Mouse (Mus musculus): ENCODE measurements around the gene Msh5. TPM values are rescaled to one million over a fixed set of nuclear protein-coding genes. Genes with fewer than 3 reads are reported as not detected.
"Not testable (repeated sequence)": the region's sequence is repeated elsewhere in the genome, so short reads cannot be mapped to it uniquely, and the experiment has no call there.

Msh5 gene
- polyA plus RNA-seq, 1 experiment from 2014 or later: 4.5 TPM

- no peak overlapping the region for H3K4me2 ChIP-seq
Observed at GRCm38 (mm10) chr17:35016791-35017705, 29.5 kb downstream of the Msh5 start.

GRCm38 (mm10) chr17:35016376-35016775 lies 30.2 kb downstream of the Msh5 start, which contains the start of gene Vwa7:
Gene Vwa7, plus strand, starts transcription at chr17:35016579.
- peak; percentile 71 for ATAC-seq
- H3K4me1 ChIP-seq: peaks cover 11% of the 10 kb centered on the region

More at GRCm38 (mm10) chr17:35016791-35017705, 29.5 kb downstream of the Msh5 start:
- H3K4me3 ChIP-seq: no peak overlapping the region
- 0 out of 2 replicates have a peak, but pooled peaks have one; percentile 3 for ATAC-seq
- WGBS: 77% methylated on average over 10 of the region's 10 CpGs
- H3K9ac ChIP-seq: peak overlapping the region; percentile 46
- peak overlapping the region; percentile 44 for H3K27ac ChIP-seq
- H3K4me1 ChIP-seq: peaks cover 14% of the 10 kb centered on the region
- no peaks in the 10 kb centered on the region for H3K9me3 ChIP-seq (replicated peaks)
- no peaks in the 10 kb centered on the region for H3K27me3 ChIP-seq
- peaks cover 58% of the 10 kb centered on the region for H3K36me3 ChIP-seq (ENCODE audit: poor library complexity, severe bottlenecking)

DNA sequence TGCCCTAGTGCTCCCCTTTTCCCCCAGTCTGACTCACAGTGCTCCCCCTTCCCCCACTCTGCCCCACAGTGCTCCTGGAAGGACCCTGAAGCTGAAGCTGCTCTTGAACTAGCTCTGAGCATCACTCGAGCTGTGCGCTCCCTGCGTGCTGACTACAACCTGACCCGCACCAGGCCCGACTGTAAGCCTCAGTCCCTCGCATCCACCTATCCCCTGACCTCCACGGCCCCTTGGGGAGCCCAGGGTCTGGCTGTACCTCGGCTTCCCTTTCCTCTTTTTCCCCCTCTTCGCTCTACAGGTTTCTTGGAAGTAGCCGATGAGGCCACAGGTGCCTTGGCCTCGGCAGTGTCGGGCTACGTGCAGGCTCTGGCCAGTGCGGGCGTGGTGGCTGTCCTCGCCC lies 31.2 kb downstream of the Msh5 start:
- H3K36me3 ChIP-seq (ENCODE audit: poor library complexity, severe bottlenecking): peaks cover 76% of the 10 kb centered on the region
- no peak overlapping the region for H3K27ac ChIP-seq
- H3K4me2 ChIP-seq: no peak overlapping the region
- no peak for ATAC-seq
- H3K27me3 ChIP-seq: no peaks in the 10 kb centered on the region
- 0 out of 2 replicates have a peak overlapping the region, but pooled peaks have one; percentile 18 for H3K9ac ChIP-seq
- WGBS: 91% methylated on average over 16 of the region's 16 CpGs
- no peaks in the 10 kb centered on the region for H3K9me3 ChIP-seq (replicated peaks)
- H3K4me3 ChIP-seq: no peak overlapping the region
- H3K4me1 ChIP-seq: peaks cover 9% of the 10 kb centered on the region

More at GRCm38 (mm10) chr17:35016376-35016775, 30.2 kb downstream of the Msh5 start, which contains the start of gene Vwa7:
- Histone ChIP-seq H3K4me2 (0 out of 2 replicates have a peak within 1 kb of the TSS, but pooled peaks have one; percentile 10), H3K27ac (peak within 1 kb of the TSS; percentile 44), H3K9me3 (replicated peaks) (no peaks in the 10 kb centered on the region), H3K27me3 (no peaks in the 10 kb centered on the region), H3K9ac (peak within 1 kb of the TSS; percentile 46), H3K4me3 (no peak within 1 kb of the TSS), H3K36me3 (ENCODE audit: poor library complexity, severe bottlenecking) (peaks cover 65% of the 10 kb centered on the region)
- 38% methylated on average over 12 of the region's 12 CpGs for WGBS

DNA sequence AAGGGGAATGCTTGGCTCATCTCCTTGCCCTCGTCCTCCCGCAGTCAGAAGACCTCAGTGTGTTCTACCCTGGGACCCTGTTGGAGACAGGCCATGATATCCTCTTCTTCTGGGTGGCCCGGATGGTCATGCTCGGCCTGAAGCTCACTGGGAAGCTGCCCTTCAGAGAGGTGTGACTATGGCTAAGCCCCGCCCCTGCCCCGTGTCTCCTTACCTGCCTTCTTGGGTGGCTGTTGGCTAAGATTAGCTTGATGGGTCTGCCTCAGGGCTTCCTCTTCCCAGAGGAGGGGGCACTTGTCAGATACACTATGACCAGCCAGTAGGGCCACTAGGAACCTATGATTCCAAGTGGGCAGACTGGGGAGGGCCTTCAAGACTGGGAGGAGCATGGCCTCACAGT lies 33.3 kb downstream of the Msh5 start:
- no peak overlapping the region for H3K4me3 ChIP-seq

DNA sequence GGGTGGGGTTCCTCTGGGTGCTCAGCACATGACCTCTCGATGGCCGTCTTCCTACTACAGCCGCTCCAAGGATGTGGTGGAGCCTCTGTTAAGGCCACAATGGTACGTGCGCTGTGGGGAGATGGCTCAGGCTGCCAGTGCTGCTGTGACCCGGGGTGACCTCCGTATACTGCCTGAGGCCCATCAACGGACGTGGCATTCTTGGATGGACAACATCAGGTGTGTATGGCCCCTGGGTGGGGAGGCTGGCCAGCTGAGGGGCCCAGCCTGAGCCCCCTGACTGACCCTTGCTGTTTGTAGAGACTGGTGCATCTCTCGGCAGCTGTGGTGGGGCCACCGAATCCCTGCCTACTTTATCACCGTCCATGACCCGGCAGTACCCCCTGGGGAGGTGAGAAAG lies 34.1 kb downstream of the Msh5 start:
- Histone ChIP-seq H3K4me3 (no peak overlapping the region), H3K4me1 (peaks cover 9% of the 10 kb centered on the region), H3K4me2 (no peak overlapping the region), H3K9ac (no peak overlapping the region), H3K9me3 (replicated peaks) (no peaks in the 10 kb centered on the region), H3K36me3 (ENCODE audit: poor library complexity, severe bottlenecking) (peaks cover 100% of the 10 kb centered on the region), H3K27ac (no peak overlapping the region), H3K27me3 (no peaks in the 10 kb centered on the region)
- no peak for ATAC-seq
- 93% methylated on average over 13 of the region's 13 CpGs for WGBS

More for the DNA sequence above, 33.3 kb downstream of the Msh5 start:
- H3K9ac ChIP-seq: no peak overlapping the region
- WGBS: 86% methylated on average over 6 of the region's 6 CpGs
- no peak overlapping the region for H3K27ac ChIP-seq
- ATAC-seq: no peak
- H3K9me3 ChIP-seq (replicated peaks): no peaks in the 10 kb centered on the region
- peaks cover 9% of the 10 kb centered on the region for H3K4me1 ChIP-seq
- H3K4me2 ChIP-seq: no peak overlapping the region
- H3K27me3 ChIP-seq: no peaks in the 10 kb centered on the region
- peaks cover 96% of the 10 kb centered on the region for H3K36me3 ChIP-seq (ENCODE audit: poor library complexity, severe bottlenecking)

DNA sequence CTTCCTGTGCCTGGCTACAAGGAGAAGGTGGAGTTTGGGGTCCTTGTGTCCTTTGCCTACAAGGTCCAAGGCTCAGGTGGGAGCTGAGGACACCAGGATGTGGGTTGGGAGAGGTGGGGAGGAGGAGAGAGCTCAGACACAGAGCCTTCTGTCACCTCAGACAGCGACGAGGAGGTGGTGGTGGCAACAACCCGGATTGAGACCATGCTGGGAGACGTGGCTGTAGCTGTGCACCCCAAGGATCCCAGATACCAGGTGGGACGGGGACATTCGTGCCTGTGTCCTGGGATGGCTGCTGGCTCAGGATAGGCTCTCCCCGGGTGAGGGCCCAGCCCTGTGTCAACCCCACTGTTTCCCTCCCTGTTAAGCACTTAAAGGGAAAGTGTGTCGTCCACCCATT lies 35.1 kb downstream of the Msh5 start:
- Histone ChIP-seq H3K4me3 (no peak overlapping the region), H3K36me3 (ENCODE audit: poor library complexity, severe bottlenecking) (peaks cover 99% of the 10 kb centered on the region), H3K9me3 (replicated peaks) (no peaks in the 10 kb centered on the region), H3K4me1 (peaks cover 5% of the 10 kb centered on the region), H3K27ac (no peak overlapping the region), H3K27me3 (no peaks in the 10 kb centered on the region), H3K9ac (no peak overlapping the region), H3K4me2 (no peak overlapping the region)
- no peak for ATAC-seq
- 93% methylated on average over 8 of the region's 8 CpGs for WGBS

DNA sequence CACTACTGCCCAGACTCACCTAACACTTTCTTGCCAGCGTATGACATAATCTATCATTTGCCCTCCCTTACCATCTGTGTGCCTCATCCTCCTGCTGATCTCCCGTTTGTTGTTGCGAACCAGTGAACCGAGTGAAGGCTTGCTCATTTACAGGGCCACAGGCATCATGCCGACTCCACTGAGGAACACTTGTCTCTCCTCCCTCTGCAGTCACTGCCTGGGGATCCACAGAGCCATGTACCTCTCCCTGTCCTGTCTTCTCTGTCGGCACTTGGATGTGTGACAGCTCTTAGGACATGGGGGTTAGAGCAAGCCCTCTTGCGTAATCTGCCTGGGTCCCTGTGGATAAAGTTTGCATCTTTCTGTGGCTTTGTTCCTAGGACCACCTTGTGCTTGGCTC lies 37.0 kb downstream of the Msh5 start:
- Histone ChIP-seq H3K4me1 (no peaks in the 10 kb centered on the region), H3K36me3 (ENCODE audit: poor library complexity, severe bottlenecking) (peaks cover 98% of the 10 kb centered on the region), H3K9ac (no peak overlapping the region), H3K9me3 (replicated peaks) (no peaks in the 10 kb centered on the region), H3K27me3 (no peaks in the 10 kb centered on the region), H3K4me2 (no peak overlapping the region), H3K27ac (no peak overlapping the region), H3K4me3 (no peak overlapping the region)
- ATAC-seq: no peak
- WGBS: 82% methylated on average over 7 of the region's 7 CpGs

- Histone ChIP-seq H3K4me1 (peaks cover 10% of the 10 kb centered on the region), H3K27me3 (no peaks in the 10 kb centered on the region), H3K4me3 (no peak overlapping the region), H3K27ac (no peak overlapping the region), H3K4me2 (no peak overlapping the region), H3K9ac (no peak overlapping the region), H3K36me3 (ENCODE audit: poor library complexity, severe bottlenecking) (peaks cover 84% of the 10 kb centered on the region), H3K9me3 (replicated peaks) (no peaks in the 10 kb centered on the region)
- 96% methylated on average over 7 of the region's 7 CpGs for WGBS
- no peak for ATAC-seq
Observed at GRCm38 (mm10) chr17:35007387-35007991, 39.1 kb downstream of the Msh5 start.

DNA sequence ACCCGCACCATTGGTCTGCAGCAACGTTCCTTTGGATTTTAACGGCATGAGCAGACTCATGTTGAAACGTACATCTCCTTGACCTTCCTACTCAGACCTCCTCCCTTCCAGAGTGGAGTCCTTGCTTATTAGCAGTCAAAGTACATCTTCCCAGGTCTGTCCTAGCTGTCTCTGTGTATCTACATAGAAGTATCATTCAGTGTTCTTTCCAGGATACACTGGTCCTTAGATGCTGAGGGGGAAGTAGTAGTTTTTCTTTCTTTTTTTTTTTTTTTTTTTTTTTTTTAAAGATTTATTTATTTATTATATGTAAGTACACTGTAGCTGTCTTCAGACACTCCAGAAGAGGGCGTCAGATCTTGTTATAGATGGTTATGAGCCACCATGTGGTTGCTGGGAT lies 40.6 kb downstream of the Msh5 start:
- not testable (repeated sequence) for ATAC-seq; H3K4me3 ChIP-seq; H3K9me3 ChIP-seq (replicated peaks); H3K4me2 ChIP-seq; H3K27me3 ChIP-seq; H3K27ac ChIP-seq
- Histone ChIP-seq H3K36me3 (ENCODE audit: poor library complexity, severe bottlenecking) (peaks cover 68% of the 10 kb centered on the region), H3K9ac (0 out of 2 replicates have a peak overlapping the region, but pooled peaks have one; percentile 5), H3K4me1 (peaks cover 21% of the 10 kb centered on the region)
- 98% methylated on average over 4 of the region's 5 CpGs for WGBS

- Histone ChIP-seq H3K4me2 (no peak overlapping the region), H3K36me3 (ENCODE audit: poor library complexity, severe bottlenecking) (peaks cover 61% of the 10 kb centered on the region), H3K27me3 (no peaks in the 10 kb centered on the region), H3K9me3 (replicated peaks) (no peaks in the 10 kb centered on the region), H3K9ac (0 out of 2 replicates have a peak overlapping the region, but pooled peaks have one; percentile 5), H3K4me3 (no peak overlapping the region), H3K27ac (no peak overlapping the region), H3K4me1 (peaks cover 22% of the 10 kb centered on the region)
- WGBS: 94% methylated on average over 10 of the region's 10 CpGs
- no peak for ATAC-seq
Observed at GRCm38 (mm10) chr17:35005158-35005557, 41.4 kb downstream of the Msh5 start.

DNA sequence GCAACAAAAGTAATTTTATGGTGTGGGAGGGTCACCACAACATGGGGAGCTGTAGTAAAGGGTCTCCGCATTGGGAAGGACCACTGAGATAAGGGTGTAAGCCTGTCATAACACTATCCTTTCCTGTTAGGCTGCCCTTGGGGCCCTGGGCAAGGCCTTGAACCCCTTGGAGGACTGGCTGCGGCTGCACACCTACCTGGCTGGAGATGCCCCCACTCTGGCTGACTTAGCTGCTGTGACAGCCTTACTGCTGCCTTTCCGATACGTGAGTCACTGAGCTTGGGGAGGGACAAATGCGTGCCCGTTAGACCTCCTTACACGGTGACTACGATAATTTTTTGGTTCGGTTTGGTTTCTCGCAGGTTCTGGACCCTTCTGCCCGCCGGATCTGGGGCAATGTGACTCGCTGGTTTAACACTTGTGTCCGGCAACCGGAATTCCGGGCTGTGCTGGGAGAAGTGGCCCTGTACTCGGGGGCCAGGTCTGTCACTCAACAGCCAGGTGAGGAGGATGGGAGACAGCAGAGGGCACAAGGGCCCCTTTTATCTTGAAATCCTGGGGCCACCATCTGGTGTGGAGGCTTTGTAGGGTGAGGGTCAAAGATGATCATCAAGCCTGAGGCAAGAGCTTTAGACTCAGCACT lies 42.3 kb downstream of the Msh5 start:
- Histone ChIP-seq H3K9ac (no peak overlapping the region), H3K27me3 (no peaks in the 10 kb centered on the region), H3K9me3 (replicated peaks) (no peaks in the 10 kb centered on the region), H3K4me1 (peaks cover 31% of the 10 kb centered on the region), H3K36me3 (ENCODE audit: poor library complexity, severe bottlenecking) (peaks cover 52% of the 10 kb centered on the region), H3K4me3 (no peak overlapping the region), H3K27ac (no peak overlapping the region), H3K4me2 (no peak overlapping the region)
- ATAC-seq: no peak
- 95% methylated on average over 17 of the region's 17 CpGs for whole genome bisulfite sequencing
